ENCODE assay signal across 22 mouse cellular contexts in the genomic region with DNA sequence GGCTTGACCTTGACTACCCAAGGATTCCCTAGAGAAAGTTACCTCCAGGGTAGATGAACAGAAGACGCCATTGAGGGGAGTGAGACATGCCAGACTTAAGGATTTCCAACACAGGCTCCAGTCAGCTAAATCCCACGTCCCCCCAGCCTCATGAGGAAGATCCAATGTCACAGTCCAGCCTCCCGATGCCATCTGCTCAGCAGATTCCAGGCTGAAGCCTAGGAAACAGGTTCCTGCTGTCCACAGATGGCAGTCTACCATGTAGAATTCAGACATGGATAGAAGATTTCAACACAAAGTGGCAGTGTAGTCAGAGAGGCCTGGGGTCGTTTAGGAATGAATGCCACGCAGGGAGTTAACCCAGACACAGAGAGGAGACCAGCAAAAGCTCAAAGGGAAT. TPM values are rescaled to one million over a fixed set of nuclear protein-coding genes. Genes with fewer than 3 reads are reported as not detected.
A peak's percentile ranks its signal among the peaks of the same experiment; 100 is the strongest.
DNase-seq lines count a peak whose midpoint lies in the region; ATAC-seq lines count a peak whose summit lies in the region.
"Had no signal": no experiment of that assay in that cellular context is flagged by ENCODE, and none has a peak within 500 bp of the region (broad histone marks: within the 10 kb centered on the region; RNA-seq: fewer than 3 reads in every experiment).

No protein-coding gene starts in this region.

- no peak overlapping the region for H3K4me2 ChIP-seq in hindbrain, embryonic 14.5 days (replicated peaks)
- H3K4me2 ChIP-seq in hindbrain, embryonic 13.5 days = no peak overlapping the region
- no peak overlapping the region for H3K4me2 ChIP-seq in liver, embryonic 16.5 days (ENCODE audit: low read depth, low read length)
- H3K4me2 ChIP-seq: forebrain, embryonic 13.5 days; limb, embryonic 15.5 days; stomach, embryonic 15.5 days had no signal

- no peak for ATAC-seq in hindbrain, embryonic 14.5 days (ENCODE audit: low FRiP score)
- no peak for ATAC-seq in hindbrain, embryonic 13.5 days (ENCODE audit: low FRiP score)
- ATAC-seq in liver, embryonic 16.5 days (ENCODE audit: low read depth) = no peak
- ATAC-seq: CD4-positive, CD25-positive, alpha-beta regulatory T cell, adult 4 months; forebrain, embryonic 13.5 days; inflammation-experienced regulatory T-cells, adult 6 months had no signal

- no peak overlapping the region for H3K27ac ChIP-seq in hindbrain, embryonic 14.5 days
- no peak overlapping the region for H3K27ac ChIP-seq in hindbrain, embryonic 13.5 days
- peak overlapping the region; percentile 54 for H3K27ac ChIP-seq in liver, embryonic 16.5 days (ENCODE audit: low read length)
- H3K27ac ChIP-seq: forebrain, embryonic 13.5 days; heart, embryonic 10.5 days; limb, embryonic 15.5 days; stomach, embryonic 15.5 days had no signal

- peak; percentile 82 to 83 for DNase-seq in cerebellum, postnatal 10 days
- no peak for DNase-seq in cerebellum, adult 9-10 months
- peak; percentile 30 for DNase-seq in hindbrain, embryonic 14.5 days (ENCODE audit: low spot score)
- DNase-seq in brain, adult 2 months (ENCODE audit: low read depth, low spot score) = peak; percentile 26
- DNase-seq in urinary bladder, postnatal 14 days (ENCODE audit: low spot score) = no peak
- DNase-seq in ovary, postnatal 14 days (ENCODE audit: low spot score) = no peak
- DNase-seq: gastrocnemius, postnatal 25 days; heart, postnatal 14 days; kidney, adult 8-10 months; kidney, postnatal 25 days; spleen, adult 18-20 months had no signal

- no peaks in the 10 kb centered on the region for H3K9me3 ChIP-seq in hindbrain, embryonic 14.5 days (ENCODE audit: control insufficient read depth, low read length)
- no peaks in the 10 kb centered on the region for H3K9me3 ChIP-seq in hindbrain, embryonic 13.5 days
- H3K9me3 ChIP-seq in liver, embryonic 16.5 days (replicated peaks; ENCODE audit: control insufficient read depth, low read length) = no peaks in the 10 kb centered on the region
- H3K9me3 ChIP-seq: forebrain, embryonic 13.5 days; G1E; heart, embryonic 10.5 days; limb, embryonic 15.5 days; megakaryocyte, embryonic 14.5 days; stomach, embryonic 15.5 days had no signal

- H3K4me3 ChIP-seq in hindbrain, embryonic 14.5 days (replicated peaks; ENCODE audit: low read length) = no peak overlapping the region
- H3K4me3 ChIP-seq in hindbrain, embryonic 13.5 days = no peak overlapping the region
- no peak overlapping the region for H3K4me3 ChIP-seq in liver, embryonic 16.5 days (ENCODE audit: low read depth, low read length)
- H3K4me3 ChIP-seq: forebrain, embryonic 13.5 days; heart, embryonic 10.5 days; limb, embryonic 15.5 days; megakaryocyte, embryonic 14.5 days; stomach, embryonic 15.5 days had no signal

- 24% methylated on average over 5 of the region's 5 CpGs for WGBS in hindbrain, embryonic 14.5 days
- WGBS in hindbrain, embryonic 13.5 days = 22% methylated on average over 5 of the region's 5 CpGs
- WGBS in liver, embryonic 16.5 days (ENCODE audit: insufficient replicate concordance) = 50% methylated on average over 5 of the region's 5 CpGs

- peaks cover 6% of the 10 kb centered on the region for H3K4me1 ChIP-seq in hindbrain, embryonic 14.5 days (replicated peaks; ENCODE audit: control insufficient read depth, insufficient read depth, low read length)
- peaks cover 17% of the 10 kb centered on the region for H3K4me1 ChIP-seq in hindbrain, embryonic 13.5 days (replicated peaks)
- H3K4me1 ChIP-seq in liver, embryonic 16.5 days (ENCODE audit: control insufficient read depth, low read depth, low read length) = peaks cover 23% of the 10 kb centered on the region
- H3K4me1 ChIP-seq: stomach, embryonic 15.5 days had no signal

- H3K27me3 ChIP-seq in hindbrain, embryonic 14.5 days (ENCODE audit: control insufficient read depth, insufficient read depth, low read length) = no peaks in the 10 kb centered on the region
- H3K27me3 ChIP-seq in hindbrain, embryonic 13.5 days = no peaks in the 10 kb centered on the region
- H3K27me3 ChIP-seq in liver, embryonic 16.5 days (ENCODE audit: control insufficient read depth, insufficient read depth, low read depth, low read length) = no peaks in the 10 kb centered on the region
- H3K27me3 ChIP-seq: forebrain, embryonic 13.5 days; limb, embryonic 15.5 days; stomach, embryonic 15.5 days had no signal

- no peaks in the 10 kb centered on the region for H3K36me3 ChIP-seq in hindbrain, embryonic 14.5 days (replicated peaks; ENCODE audit: control insufficient read depth, insufficient read depth)
- no peaks in the 10 kb centered on the region for H3K36me3 ChIP-seq in hindbrain, embryonic 13.5 days
- H3K36me3 ChIP-seq in liver, embryonic 16.5 days (ENCODE audit: control insufficient read depth, insufficient read depth) = no peaks in the 10 kb centered on the region
- H3K36me3 ChIP-seq: heart, embryonic 10.5 days; limb, embryonic 15.5 days; stomach, embryonic 15.5 days had no signal

- H3K9ac ChIP-seq in hindbrain, embryonic 14.5 days = no peak overlapping the region
- H3K9ac ChIP-seq in hindbrain, embryonic 13.5 days = no peak overlapping the region
- no peak overlapping the region for H3K9ac ChIP-seq in liver, embryonic 16.5 days (ENCODE audit: low read depth, low read length)
- H3K9ac ChIP-seq: forebrain, embryonic 13.5 days; limb, embryonic 15.5 days; stomach, embryonic 15.5 days had no signal

RNA-seq across cellular contexts. Expression of gene Rrbp1, which starts 3.4 kb away (rescaled TPM):
- polyA plus RNA-seq in hindbrain, embryonic 14.5 days (2014; fragmentation: Nextera tagmentation; extraction: Ambion mirVana) = 25.7 and 34.8 TPM in 2 replicates
- 37.3 and 40.0 TPM in 2 replicates for polyA plus RNA-seq in hindbrain, embryonic 13.5 days (2015; fragmentation: Nextera tagmentation; extraction: Ambion mirVana)
- 64.0 and 78.6 TPM in 2 replicates for polyA plus RNA-seq in liver, embryonic 16.5 days (2015; fragmentation: Nextera tagmentation; extraction: Ambion mirVana)

RNA-seq across cellular contexts. Expression of gene Banf2, which starts 18.4 kb away (rescaled TPM):
- not detected in 2 replicates for polyA plus RNA-seq in hindbrain, embryonic 14.5 days (2014; fragmentation: Nextera tagmentation; extraction: Ambion mirVana)
- polyA plus RNA-seq in hindbrain, embryonic 13.5 days (2015; fragmentation: Nextera tagmentation; extraction: Ambion mirVana) = not detected in 2 replicates
- not detected in 2 replicates for polyA plus RNA-seq in liver, embryonic 16.5 days (2015; fragmentation: Nextera tagmentation; extraction: Ambion mirVana)
- polyA plus RNA-seq: CD4-positive, CD25-positive, alpha-beta regulatory T cell, adult 4 months; forebrain, embryonic 13.5 days; G1E; heart, embryonic 10.5 days; inflammation-experienced regulatory T-cells, adult 6 months; limb, embryonic 15.5 days; thymus, postnatal 0 days had no signal

Comparison
In these comparisons a context has a peak if more than half of its experiments do, and no peak if none do; other contexts are left out.
1. DNase-seq: peak in cerebellum, postnatal 10 days (2 of 2), hindbrain, embryonic 14.5 days (single experiment) and brain, adult 2 months (single experiment); none in cerebellum, adult 9-10 months (single experiment), urinary bladder, postnatal 14 days (single experiment) and ovary, postnatal 14 days (single experiment).